In genomic region chr7:43470373-43470772, GRCm38 (mm10) we compare ENCODE assay signal across 9 mouse cellular contexts. TPM values are rescaled to one million over a fixed set of nuclear protein-coding genes. Genes with fewer than 3 reads are reported as not detected.
A peak's percentile ranks its signal among the peaks of the same experiment; 100 is the strongest.
DNase-seq lines count a peak whose midpoint lies in the region; ATAC-seq and TF ChIP-seq lines count a peak whose summit lies in the region.
"Had no signal": no experiment of that assay in that cellular context is flagged by ENCODE, and none has a peak within 500 bp of the region (broad histone marks: within the 10 kb centered on the region; RNA-seq: fewer than 3 reads in every experiment).

No protein-coding gene starts in this region.

- TF ChIP-seq EP300 in ES-Bruce4 (IDR thresholded peaks at IDR 0.05; ENCODE audit: insufficient read depth, low read depth, low read length), result no peak

- TF ChIP-seq POLR2A in ES-Bruce4 (IDR thresholded peaks at IDR 0.05; ENCODE audit: insufficient read depth, low read length), result no peak

- no peak overlapping the region for H3K4me3 ChIP-seq in hindbrain, embryonic 11.5 days (ENCODE audit: low read depth, low read length)
- no peak overlapping the region for H3K4me3 ChIP-seq in hindbrain, embryonic 13.5 days
- no peak overlapping the region for H3K4me3 ChIP-seq in ES-Bruce4 (ENCODE audit: low read depth, low read length)
- no peak overlapping the region for H3K4me3 ChIP-seq in embryonic facial prominence, embryonic 11.5 days (ENCODE audit: low read depth, low read length)
- H3K4me3 ChIP-seq in hindbrain, embryonic 16.5 days (ENCODE audit: low read length), result no peak overlapping the region
- H3K4me3 ChIP-seq: limb, embryonic 13.5 days had no signal

- peak; percentile 64 for TF ChIP-seq CTCF in ES-Bruce4 (IDR thresholded peaks at IDR 0.05; ENCODE audit: low read depth, low read length)

- H3K27ac ChIP-seq in hindbrain, embryonic 11.5 days (ENCODE audit: low read depth, low read length), result no peak overlapping the region
- no peak overlapping the region for H3K27ac ChIP-seq in hindbrain, embryonic 13.5 days
- H3K27ac ChIP-seq in ES-Bruce4 (ENCODE audit: insufficient read depth, low read length), result no peak overlapping the region
- H3K27ac ChIP-seq in embryonic facial prominence, embryonic 11.5 days (replicated peaks; ENCODE audit: low read depth, low read length), result no peak overlapping the region
- no peak overlapping the region for H3K27ac ChIP-seq in hindbrain, embryonic 16.5 days (ENCODE audit: low read depth, low read length)
- H3K27ac ChIP-seq: limb, embryonic 13.5 days had no signal

- H3K36me3 ChIP-seq in hindbrain, embryonic 11.5 days (ENCODE audit: control insufficient read depth, insufficient read depth, low read length), result no peaks in the 10 kb centered on the region
- H3K36me3 ChIP-seq in hindbrain, embryonic 13.5 days, result peaks cover 22% of the 10 kb centered on the region
- no peaks in the 10 kb centered on the region for H3K36me3 ChIP-seq in ES-Bruce4 (ENCODE audit: control insufficient read depth, insufficient read depth, low read length, poor library complexity, severe bottlenecking)
- no peaks in the 10 kb centered on the region for H3K36me3 ChIP-seq in embryonic facial prominence, embryonic 11.5 days (replicated peaks; ENCODE audit: control insufficient read depth, insufficient read depth, low read depth, low read length)
- peaks cover 4% of the 10 kb centered on the region; the same call in 1 of the 2 replicates for H3K36me3 ChIP-seq in hindbrain, embryonic 16.5 days (ENCODE audit: control insufficient read depth, insufficient read depth, low read length)
- H3K36me3 ChIP-seq: limb, embryonic 13.5 days had no signal

- peak; percentile 74 for DNase-seq in hindbrain, embryonic 11.5 days (ENCODE audit: low spot score)
- peak; percentile 52 for DNase-seq in 416B (ENCODE audit: low read depth)
- peak; percentile 40 for DNase-seq in embryonic facial prominence, embryonic 11.5 days (ENCODE audit: low spot score)
- peak; percentile 20 to 65 for DNase-seq in spleen, postnatal 10 days (ENCODE audit: low spot score in 2 of 2)
- DNase-seq in right cerebral cortex, postnatal 14 days, result no peak

- no peak overlapping the region for H3K4me2 ChIP-seq in hindbrain, embryonic 11.5 days (replicated peaks; ENCODE audit: low read depth, low read length)
- H3K4me2 ChIP-seq in hindbrain, embryonic 13.5 days, result no peak overlapping the region
- H3K4me2 ChIP-seq in embryonic facial prominence, embryonic 11.5 days (ENCODE audit: low read depth, low read length), result no peak overlapping the region
- no peak overlapping the region for H3K4me2 ChIP-seq in hindbrain, embryonic 16.5 days (ENCODE audit: low read length)
- H3K4me2 ChIP-seq: limb, embryonic 13.5 days had no signal

- no peak for ATAC-seq in hindbrain, embryonic 11.5 days (ENCODE audit: low FRiP score)
- ATAC-seq in hindbrain, embryonic 13.5 days (ENCODE audit: low FRiP score), result no peak
- ATAC-seq in embryonic facial prominence, embryonic 11.5 days (replicated peaks; ENCODE audit: insufficient number of reproducible peaks, low FRiP score, low TSS enrichment, low read depth), result no peak
- ATAC-seq in hindbrain, embryonic 16.5 days, result no peak

- H3K4me1 ChIP-seq in hindbrain, embryonic 11.5 days (replicated peaks; ENCODE audit: control insufficient read depth, insufficient read depth, low read length), result no peaks in the 10 kb centered on the region
- H3K4me1 ChIP-seq in hindbrain, embryonic 13.5 days (replicated peaks), result peaks cover 9% of the 10 kb centered on the region
- no peaks in the 10 kb centered on the region for H3K4me1 ChIP-seq in ES-Bruce4 (ENCODE audit: control insufficient read depth, insufficient read depth, low read length)
- no peaks in the 10 kb centered on the region for H3K4me1 ChIP-seq in embryonic facial prominence, embryonic 11.5 days (ENCODE audit: control insufficient read depth, insufficient read depth, low read length)
- H3K4me1 ChIP-seq in hindbrain, embryonic 16.5 days (ENCODE audit: control insufficient read depth, insufficient read depth, low read depth, low read length), result no peaks in the 10 kb centered on the region
- H3K4me1 ChIP-seq: limb, embryonic 13.5 days had no signal

- no peaks in the 10 kb centered on the region for H3K9me3 ChIP-seq in hindbrain, embryonic 11.5 days (ENCODE audit: control insufficient read depth, low read length)
- no peaks in the 10 kb centered on the region for H3K9me3 ChIP-seq in hindbrain, embryonic 13.5 days
- no peaks in the 10 kb centered on the region for H3K9me3 ChIP-seq in ES-Bruce4 (replicated peaks; ENCODE audit: control insufficient read depth, insufficient read depth, low read length, poor library complexity, severe bottlenecking)
- H3K9me3 ChIP-seq in embryonic facial prominence, embryonic 11.5 days (replicated peaks; ENCODE audit: control insufficient read depth, low read length), result no peaks in the 10 kb centered on the region
- H3K9me3 ChIP-seq in hindbrain, embryonic 16.5 days (ENCODE audit: control insufficient read depth, low read length), result no peaks in the 10 kb centered on the region
- H3K9me3 ChIP-seq: limb, embryonic 13.5 days had no signal

- no peak overlapping the region for H3K9ac ChIP-seq in hindbrain, embryonic 11.5 days (ENCODE audit: low read depth, low read length)
- no peak overlapping the region for H3K9ac ChIP-seq in hindbrain, embryonic 13.5 days
- H3K9ac ChIP-seq in ES-Bruce4 (ENCODE audit: low read depth, poor library complexity, severe bottlenecking), result no peak overlapping the region
- H3K9ac ChIP-seq in embryonic facial prominence, embryonic 11.5 days (replicated peaks; ENCODE audit: low read length), result no peak overlapping the region
- H3K9ac ChIP-seq in hindbrain, embryonic 16.5 days (ENCODE audit: low read depth, low read length), result no peak overlapping the region
- H3K9ac ChIP-seq: limb, embryonic 13.5 days had no signal

- WGBS in hindbrain, embryonic 11.5 days, result 47% methylated on average over 8 of the region's 8 CpGs
- WGBS in hindbrain, embryonic 13.5 days, result 45% methylated on average over 8 of the region's 8 CpGs
- 40% methylated on average over 8 of the region's 8 CpGs for WGBS in embryonic facial prominence, embryonic 11.5 days
- WGBS in hindbrain, embryonic 16.5 days, result 42% methylated on average over 8 of the region's 8 CpGs

- peaks cover 3% of the 10 kb centered on the region; the same call in 1 of the 2 replicates for H3K27me3 ChIP-seq in hindbrain, embryonic 11.5 days (ENCODE audit: control insufficient read depth, insufficient read depth, low read length)
- H3K27me3 ChIP-seq in hindbrain, embryonic 13.5 days, result peaks cover 27% of the 10 kb centered on the region
- no peaks in the 10 kb centered on the region for H3K27me3 ChIP-seq in ES-Bruce4 (ENCODE audit: control insufficient read depth, insufficient read depth, low read length, poor library complexity, severe bottlenecking)
- peaks cover 2% of the 10 kb centered on the region for H3K27me3 ChIP-seq in embryonic facial prominence, embryonic 11.5 days (ENCODE audit: control insufficient read depth, insufficient read depth, low read length)
- H3K27me3 ChIP-seq in hindbrain, embryonic 16.5 days (replicated peaks; ENCODE audit: control insufficient read depth, insufficient read depth, low read length), result no peaks in the 10 kb centered on the region

RNA-seq across cellular contexts. Expression of gene Vsig10l, which starts 7.4 kb away (rescaled TPM):
- 2.6 and 2.8 TPM in 2 replicates for polyA plus RNA-seq in hindbrain, embryonic 11.5 days (2014; fragmentation: Nextera tagmentation; extraction: Ambion mirVana)
- polyA plus RNA-seq in hindbrain, embryonic 13.5 days (2015; fragmentation: Nextera tagmentation; extraction: Ambion mirVana), result 9.6 and 10.8 TPM in 2 replicates
- 1.9 and 2.8 TPM in 2 replicates for polyA plus RNA-seq in ES-Bruce4 (2011; ENCODE audit: insufficient read depth, insufficient read length, low read depth, missing spikeins)
- 1.7 and 2.0 TPM in 2 replicates for polyA plus RNA-seq in embryonic facial prominence, embryonic 11.5 days (2014; fragmentation: Nextera tagmentation; extraction: Ambion mirVana)
- 20.4 and 26.1 TPM in 2 replicates for polyA plus RNA-seq in hindbrain, embryonic 16.5 days (2015; fragmentation: Nextera tagmentation; extraction: Ambion mirVana)

RNA-seq across cellular contexts. Expression of gene Iglon5, which starts 19.5 kb away (rescaled TPM):
- 2.7 and 2.9 TPM in 2 replicates for polyA plus RNA-seq in hindbrain, embryonic 11.5 days (2014; fragmentation: Nextera tagmentation; extraction: Ambion mirVana)
- polyA plus RNA-seq in hindbrain, embryonic 13.5 days (2015; fragmentation: Nextera tagmentation; extraction: Ambion mirVana), result 7.3 and 7.8 TPM in 2 replicates
- 4.6 and 5.0 TPM in 2 replicates for polyA plus RNA-seq in ES-Bruce4 (2011; ENCODE audit: insufficient read depth, insufficient read length, low read depth, missing spikeins)
- 1.1 and 1.5 TPM in 2 replicates for polyA plus RNA-seq in embryonic facial prominence, embryonic 11.5 days (2014; fragmentation: Nextera tagmentation; extraction: Ambion mirVana)
- 9.7 and 12.0 TPM in 2 replicates for polyA plus RNA-seq in hindbrain, embryonic 16.5 days (2015; fragmentation: Nextera tagmentation; extraction: Ambion mirVana)

RNA-seq across cellular contexts. Expression of gene Gm45233, which starts 26.4 kb away (rescaled TPM):
- polyA plus RNA-seq in hindbrain, embryonic 11.5 days (2014; fragmentation: Nextera tagmentation; extraction: Ambion mirVana), result 0.31 TPM in 1 of 2 replicates, not detected in the other
- 0.39 TPM in 2 replicates for polyA plus RNA-seq in hindbrain, embryonic 13.5 days (2015; fragmentation: Nextera tagmentation; extraction: Ambion mirVana)
- polyA plus RNA-seq in ES-Bruce4 (2011; ENCODE audit: insufficient read depth, insufficient read length, low read depth, missing spikeins), result not detected in 2 replicates
- polyA plus RNA-seq in embryonic facial prominence, embryonic 11.5 days (2014; fragmentation: Nextera tagmentation; extraction: Ambion mirVana), result not detected in 2 replicates
- 0.49 TPM in 1 of 2 replicates, not detected in the other for polyA plus RNA-seq in hindbrain, embryonic 16.5 days (2015; fragmentation: Nextera tagmentation; extraction: Ambion mirVana)
- polyA plus RNA-seq: limb, embryonic 13.5 days had no signal

RNA-seq across cellular contexts. Expression of gene Etfb, which starts 26.5 kb away (rescaled TPM):
- 192 and 206 TPM in 2 replicates for polyA plus RNA-seq in hindbrain, embryonic 11.5 days (2014; fragmentation: Nextera tagmentation; extraction: Ambion mirVana)
- 149 and 154 TPM in 2 replicates for polyA plus RNA-seq in hindbrain, embryonic 13.5 days (2015; fragmentation: Nextera tagmentation; extraction: Ambion mirVana)
- 63.3 and 68.3 TPM in 2 replicates for polyA plus RNA-seq in ES-Bruce4 (2011; ENCODE audit: insufficient read depth, insufficient read length, low read depth, missing spikeins)
- 240 and 251 TPM in 2 replicates for polyA plus RNA-seq in embryonic facial prominence, embryonic 11.5 days (2014; fragmentation: Nextera tagmentation; extraction: Ambion mirVana)
- 140 and 142 TPM in 2 replicates for polyA plus RNA-seq in hindbrain, embryonic 16.5 days (2015; fragmentation: Nextera tagmentation; extraction: Ambion mirVana)

RNA-seq across cellular contexts. Expression of gene Cldnd2, which starts 29.8 kb away (rescaled TPM):
- polyA plus RNA-seq in hindbrain, embryonic 11.5 days (2014; fragmentation: Nextera tagmentation; extraction: Ambion mirVana), result not detected in 2 replicates
- polyA plus RNA-seq in hindbrain, embryonic 13.5 days (2015; fragmentation: Nextera tagmentation; extraction: Ambion mirVana), result not detected in 2 replicates
- not detected in 2 replicates for polyA plus RNA-seq in ES-Bruce4 (2011; ENCODE audit: insufficient read depth, insufficient read length, low read depth, missing spikeins)
- not detected in 2 replicates for polyA plus RNA-seq in embryonic facial prominence, embryonic 11.5 days (2014; fragmentation: Nextera tagmentation; extraction: Ambion mirVana)
- not detected in 2 replicates for polyA plus RNA-seq in hindbrain, embryonic 16.5 days (2015; fragmentation: Nextera tagmentation; extraction: Ambion mirVana)
- polyA plus RNA-seq: limb, embryonic 13.5 days had no signal
